Mouse (Mus musculus) mouse trophoblast stem cell (cell line): Measurements from ENCODE around the gene Ero1l.

Experiments used
- in situ Hi-C, 2 experiments: fragments of 300-500 bp; cut with MseI, MboI; formaldehyde crosslinking; loops; 2 replicates in 1 of 2; 3 replicates in 1 of 2; pipeline ENCODE4 v1.15.1; 2025

The Ero1l gene

DNA sequence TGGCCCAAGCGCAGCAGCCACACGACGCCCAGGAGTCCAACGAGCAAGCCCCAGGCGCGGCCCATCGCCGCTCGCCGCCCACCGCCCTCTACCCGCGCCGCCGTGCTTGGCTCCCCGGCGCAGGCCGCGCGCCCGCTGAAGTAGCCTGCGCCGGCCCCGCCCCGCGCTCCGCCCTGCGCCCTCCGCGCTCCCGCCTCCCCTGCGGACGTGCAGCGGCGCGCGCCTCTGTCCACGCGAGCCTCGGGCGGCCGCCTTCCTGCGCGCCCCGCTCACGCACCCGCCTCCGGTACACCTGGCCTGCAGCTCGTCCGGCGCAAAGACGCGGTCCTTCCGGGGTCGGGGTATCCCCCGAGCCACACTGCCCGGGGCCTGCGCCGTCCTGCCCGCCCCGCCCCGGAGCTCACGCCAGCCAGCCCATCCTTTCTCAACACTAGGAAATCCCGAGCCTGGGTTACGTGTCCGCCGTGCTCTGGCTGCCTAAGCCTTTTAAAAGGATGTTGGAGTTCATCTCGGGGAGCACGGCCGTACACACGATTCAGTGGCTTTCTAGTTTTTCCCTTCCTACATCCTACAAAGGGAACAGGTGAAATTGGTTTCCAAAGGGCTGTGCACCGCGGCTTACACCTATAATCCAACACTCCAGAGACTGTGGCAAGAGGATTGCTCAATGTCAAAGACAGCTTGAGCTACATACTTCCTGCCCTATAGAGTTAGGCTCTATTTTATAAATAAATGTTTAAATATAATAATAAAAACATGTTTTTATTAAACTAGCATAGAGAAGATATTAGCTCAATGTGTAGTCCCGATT is at the start of gene Ero1l:
Gene Ero1l (minus strand): TSS at position 346 of the 811 bp plus-strand sequence.
- in situ Hi-C loops: no loop called here

DNA sequence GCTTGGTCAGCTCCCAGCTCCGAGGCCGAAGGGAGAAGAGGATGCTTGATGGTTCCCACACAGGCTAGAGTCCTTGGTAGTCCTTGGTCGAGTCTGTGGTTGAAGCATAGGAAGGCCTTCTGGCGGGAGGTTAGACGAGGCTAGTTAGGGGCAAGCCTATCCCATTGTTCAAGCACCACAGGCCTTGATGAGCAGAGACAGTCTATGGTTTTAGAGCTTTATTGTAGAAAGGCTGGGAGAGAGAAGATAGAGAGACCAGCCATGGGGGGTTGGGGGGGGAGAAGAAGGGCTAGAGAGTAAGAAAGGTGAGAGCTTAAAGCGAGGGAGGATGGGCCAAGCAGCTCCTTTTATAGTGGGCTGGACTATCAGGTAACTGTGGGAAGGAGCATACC is 46.6 kb upstream of the Ero1l start:
- in situ Hi-C loops: no loop called here

GRCm38 (mm10) chr14:45364211-45365195 is 45.9 kb upstream of the Ero1l start:
- in situ Hi-C loops: no loop called here

DNA sequence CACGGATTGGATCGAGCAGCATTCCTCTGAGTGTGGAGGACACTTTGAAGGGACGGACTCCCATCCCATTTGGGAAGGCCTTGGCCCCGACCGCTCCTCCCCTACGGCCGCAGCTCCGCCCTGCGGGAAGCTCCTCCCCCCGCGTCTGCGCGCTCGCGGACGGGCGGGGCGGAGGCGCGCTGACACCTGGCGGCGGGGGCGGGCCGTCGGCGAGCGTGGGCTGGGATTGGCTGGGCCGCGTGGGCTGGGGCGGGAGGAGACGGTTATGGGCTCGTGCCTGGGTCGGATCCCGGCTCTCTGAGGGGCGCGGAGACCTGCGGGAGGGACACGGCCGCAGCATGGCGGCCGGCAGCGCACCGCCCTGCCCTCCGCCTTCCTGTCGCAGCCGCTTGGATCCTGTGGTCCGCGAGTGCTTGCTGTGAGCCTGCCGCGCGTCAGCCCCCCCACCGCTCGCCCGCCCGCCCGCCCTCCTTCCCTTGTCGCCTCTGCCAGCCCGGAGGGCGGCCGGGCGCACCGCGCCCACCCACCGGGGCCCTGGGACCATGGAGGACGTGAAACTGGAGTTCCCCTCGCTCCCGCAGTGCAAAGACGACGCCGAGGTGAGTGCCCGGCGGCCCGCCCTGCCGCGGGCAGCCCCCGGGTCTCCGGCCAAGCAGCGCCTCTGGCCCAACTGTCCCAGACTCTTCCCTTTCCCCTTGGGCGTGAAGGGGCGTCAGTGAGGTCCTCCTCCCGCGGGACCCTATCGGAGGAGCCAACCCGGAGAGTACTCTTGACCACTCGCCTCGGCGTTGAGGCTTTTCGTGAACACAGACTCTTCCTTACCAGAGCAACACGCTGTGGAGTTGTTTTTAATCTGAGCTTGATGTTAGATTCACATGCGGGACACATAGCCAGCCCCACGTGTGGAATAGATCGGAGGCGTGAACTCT is 32.6 kb upstream of the Ero1l start, which contains the start of gene Styx:
Gene Styx (plus strand): TSS at position 163 of the 929 bp plus-strand sequence.
- in situ Hi-C loops: no loop called here

- in situ Hi-C loops: no loop called here
Observed at GRCm38 (mm10) chr14:45329589-45330181, 11.1 kb upstream of the Ero1l start, which contains the start of gene Psmc6. Gene Psmc6, plus strand, starts transcription at chr14:45329788.

- in situ Hi-C loops: no loop called here
Observed at GRCm38 (mm10) chr14:45329018-45329588, 10.5 kb upstream of the Ero1l start.

DNA sequence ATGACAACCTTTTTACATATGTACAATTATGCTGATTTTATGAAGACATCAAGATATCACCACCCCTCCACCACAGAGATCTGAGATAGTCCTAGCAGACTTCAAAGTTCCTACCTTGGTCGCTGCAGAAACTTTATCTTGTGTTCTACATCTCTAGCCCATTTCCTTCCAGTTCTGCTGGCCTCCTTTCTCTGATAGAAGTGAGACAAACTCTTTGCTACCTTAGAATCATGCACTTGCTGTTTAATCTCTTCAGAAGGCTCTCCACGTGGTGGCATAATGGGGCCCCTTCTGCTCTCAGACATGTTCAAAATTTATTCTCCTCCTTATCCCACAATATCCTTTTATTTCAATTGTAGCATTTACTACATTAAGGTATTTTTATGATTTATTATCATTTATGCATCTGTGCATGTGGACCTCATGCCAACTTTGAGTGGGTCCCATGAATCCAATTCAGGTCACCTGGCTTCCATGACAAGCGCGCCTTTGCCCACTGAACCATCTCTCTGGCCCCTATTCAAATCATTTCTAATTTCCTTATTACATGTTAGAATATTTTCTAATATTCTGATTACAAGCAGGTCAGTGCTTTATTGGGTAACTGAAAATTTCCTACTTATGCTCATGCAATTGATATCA is 9.6 kb upstream of the Ero1l start:
- in situ Hi-C loops: no loop called here

GRCm38 (mm10) chr14:45325471-45325870 is 6.9 kb upstream of the Ero1l start:
- in situ Hi-C loops: no loop called here

GRCm38 (mm10) chr14:45323320-45323719 is 4.7 kb upstream of the Ero1l start:
- in situ Hi-C loops: no loop called here

DNA sequence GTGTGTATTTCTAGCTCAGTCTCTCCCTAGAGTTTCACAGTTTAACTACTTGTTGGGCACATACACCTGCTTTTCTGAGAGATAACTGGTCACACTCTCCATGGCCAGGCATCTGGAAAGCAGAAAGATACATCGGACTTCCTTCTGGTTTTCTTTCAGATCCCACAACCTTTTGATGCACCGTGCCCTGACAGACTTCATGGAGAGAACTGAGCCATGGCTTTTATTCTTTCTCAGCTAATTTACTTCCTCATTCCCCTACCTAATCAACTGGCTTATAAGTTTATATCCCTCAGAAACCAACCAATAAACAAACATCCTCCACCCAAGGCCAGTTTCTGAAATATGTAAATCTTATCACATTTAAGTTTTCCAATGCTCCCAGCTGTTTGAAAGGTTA is 3.9 kb upstream of the Ero1l start:
- in situ Hi-C loops: no loop called here

GRCm38 (mm10) chr14:45321622-45322021 is 3.1 kb upstream of the Ero1l start:
- in situ Hi-C loops: no loop called here

DNA sequence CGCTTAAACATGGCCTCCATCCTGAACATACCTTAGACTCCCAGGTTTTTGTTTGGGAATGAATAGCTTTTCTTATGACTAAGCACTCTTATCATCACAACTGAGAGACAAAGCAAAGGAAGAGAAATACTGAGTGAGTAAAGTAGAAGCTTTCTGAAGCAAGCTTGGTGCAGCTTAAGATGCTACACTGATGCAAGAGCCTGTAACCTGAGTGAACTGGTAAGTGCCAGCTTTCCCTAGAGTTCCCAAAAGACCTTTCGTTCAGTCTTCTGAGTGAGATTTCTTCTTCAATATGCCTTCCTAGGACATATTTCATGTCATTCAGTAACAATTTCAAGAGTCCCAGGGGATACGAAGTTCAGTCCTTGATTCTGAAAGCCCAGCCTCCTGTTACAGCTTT is 2.5 kb upstream of the Ero1l start:
- in situ Hi-C loops: no loop called here

DNA sequence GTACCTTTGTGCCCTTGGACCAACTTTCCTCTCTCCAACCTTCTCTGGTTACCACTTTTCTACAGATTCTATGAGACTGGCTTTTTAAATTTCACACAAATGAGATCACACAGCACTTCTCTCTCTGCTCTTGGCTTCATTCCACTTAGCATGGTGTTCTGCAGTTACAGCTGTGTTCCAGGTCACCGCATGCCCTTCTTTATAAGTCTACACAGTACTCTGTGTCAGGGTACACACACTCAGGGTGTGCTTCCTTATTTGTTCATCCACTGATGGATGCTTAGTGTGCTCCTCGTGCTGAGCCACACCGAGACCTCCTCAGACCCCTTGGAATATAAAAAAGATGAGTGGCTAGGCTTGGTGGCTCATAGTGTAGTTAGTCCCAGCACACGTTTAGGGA is 1.5 kb upstream of the Ero1l start:
- in situ Hi-C loops: no loop called here

- in situ Hi-C loops: no loop called here
Observed at GRCm38 (mm10) chr14:45319237-45319610, 653 bp upstream of the Ero1l start.

DNA sequence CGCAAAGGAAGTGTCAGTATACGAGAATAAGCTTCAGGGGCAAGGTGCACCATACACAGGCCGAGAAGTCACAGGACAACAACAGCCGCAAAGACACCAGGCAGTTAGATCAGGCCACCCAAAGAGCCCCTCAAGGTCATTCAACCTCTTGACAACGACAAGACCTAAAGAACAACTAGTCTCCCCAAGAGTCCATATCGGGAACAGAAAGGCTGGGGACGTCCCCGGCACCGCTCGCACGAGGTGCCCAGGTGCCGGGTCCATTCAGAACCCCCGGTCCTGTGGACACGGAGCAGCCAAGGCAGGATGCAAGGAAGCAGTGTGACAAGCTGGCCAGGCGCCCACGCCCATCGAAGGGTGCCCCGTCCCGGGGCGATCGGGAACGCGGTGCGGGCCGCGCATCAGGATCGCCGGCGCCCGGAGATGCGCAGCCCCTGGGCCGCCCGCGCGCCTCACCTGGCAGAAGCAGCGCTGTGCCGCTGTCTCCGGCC is 605 bp downstream of the Ero1l start:
- in situ Hi-C loops: no loop called here

- in situ Hi-C loops: no loop called here
Observed at GRCm38 (mm10) chr14:45316927-45317326, 1.6 kb downstream of the Ero1l start.

DNA sequence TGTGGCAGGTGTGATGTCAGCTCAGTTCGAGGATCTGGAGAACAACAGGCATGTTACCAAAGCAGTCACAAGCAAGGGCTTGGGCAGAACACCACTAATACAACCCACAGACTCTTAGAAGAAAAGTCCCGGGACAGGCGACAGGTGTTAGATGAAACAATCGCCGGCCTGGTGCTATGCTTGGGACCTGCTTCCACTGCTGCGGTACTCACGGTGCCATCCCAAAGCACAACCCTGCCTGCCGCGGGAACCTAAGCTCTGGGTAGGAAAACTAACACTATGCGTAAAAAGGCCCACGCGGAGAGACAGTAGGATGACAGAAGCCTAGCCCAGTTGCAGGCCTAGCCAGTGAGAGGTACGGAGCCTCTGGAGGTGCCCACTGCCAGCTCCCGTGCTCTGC is 8.5 kb downstream of the Ero1l start:
- in situ Hi-C loops: no loop called here

DNA sequence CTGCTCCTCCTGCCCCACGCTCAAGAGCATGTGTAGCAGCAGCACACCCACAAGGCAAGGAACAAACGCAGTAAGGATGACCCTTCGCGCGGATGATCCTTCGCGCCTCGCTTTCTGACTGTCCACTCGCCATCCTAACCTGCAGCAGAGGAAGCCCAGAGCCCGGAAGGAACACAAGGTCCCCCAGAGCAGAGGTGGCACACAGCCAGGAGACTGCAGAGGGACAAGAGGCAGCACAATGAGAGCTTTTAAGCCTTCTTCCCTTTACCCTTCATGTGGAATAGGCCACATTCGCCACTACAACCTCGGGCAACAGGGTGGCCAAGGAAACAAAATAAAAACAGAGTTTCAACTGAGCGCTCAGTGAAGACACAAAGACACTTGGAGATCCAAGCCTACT is 8.9 kb downstream of the Ero1l start:
- in situ Hi-C loops: no loop called here

DNA sequence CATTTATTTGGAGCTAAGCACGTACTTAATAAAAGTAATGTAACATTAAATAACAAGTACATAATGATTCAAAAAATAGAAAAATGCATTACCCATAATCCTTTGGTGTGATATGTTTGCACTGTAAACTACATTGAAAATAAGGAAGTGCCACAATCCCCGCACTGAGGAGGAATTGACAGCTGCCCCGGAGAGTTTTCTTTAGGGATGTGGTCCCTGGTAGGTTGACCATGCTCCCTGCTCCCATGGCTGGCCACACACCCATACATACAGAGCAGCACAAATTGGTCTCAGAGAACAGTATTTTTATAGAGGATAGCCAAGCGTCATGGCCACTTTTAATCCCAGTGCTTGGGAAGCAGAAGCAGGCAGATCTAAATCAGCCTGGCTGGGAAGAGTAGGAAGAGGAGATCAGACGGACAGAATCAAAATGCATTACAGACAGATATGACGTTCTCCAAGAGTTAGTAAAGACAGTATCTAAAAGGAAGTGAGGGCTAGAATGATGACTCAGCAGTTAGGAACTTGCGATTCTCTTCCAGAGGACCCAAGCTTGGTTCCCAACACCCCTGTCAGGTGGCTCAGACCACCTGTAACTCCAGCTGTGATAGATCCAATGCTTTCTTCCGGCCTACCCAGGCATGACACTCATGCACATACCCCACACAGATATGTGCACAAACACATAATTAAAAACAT is 10.8 kb downstream of the Ero1l start:
- in situ Hi-C loops: no loop called here
